Comparison of ENCODE assay signal across 24 mouse cellular contexts in the genomic region with DNA sequence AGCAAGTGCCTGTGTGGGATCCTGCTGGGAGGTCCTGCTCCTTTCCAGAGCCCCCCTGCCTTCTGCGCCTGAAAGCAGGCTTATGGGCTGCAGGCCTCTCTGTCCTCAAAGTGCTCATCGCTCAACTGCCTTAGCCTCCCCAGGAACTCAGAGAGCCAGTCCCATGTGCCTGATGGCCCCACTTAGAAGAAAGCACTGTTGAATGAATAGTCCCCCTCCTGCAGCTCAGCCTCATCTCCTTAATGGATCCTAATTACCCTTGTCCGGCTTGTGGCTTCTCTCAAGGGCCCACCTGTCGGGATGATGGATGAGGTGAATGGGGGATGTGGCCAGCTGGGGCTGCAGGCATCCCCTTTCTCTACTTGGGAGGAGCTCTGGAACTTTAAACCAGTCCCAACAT.
DNase-seq lines count a peak whose midpoint lies in the region; ATAC-seq lines count a peak whose summit lies in the region.
"Had no signal": no experiment of that assay in that cellular context is flagged by ENCODE, and none has a peak within 500 bp of the region (broad histone marks: within the 10 kb centered on the region; RNA-seq: fewer than 3 reads in every experiment).

No protein-coding gene starts in this region.

- no peaks in the 10 kb centered on the region for H3K36me3 ChIP-seq in hindbrain, embryonic 10.5 days
- no peaks in the 10 kb centered on the region for H3K36me3 ChIP-seq in hindbrain, embryonic 16.5 days (ENCODE audit: control insufficient read depth, insufficient read depth, low read length)
- H3K36me3 ChIP-seq in embryonic facial prominence, embryonic 11.5 days (replicated peaks; ENCODE audit: control insufficient read depth, insufficient read depth, low read depth, low read length), result no peaks in the 10 kb centered on the region
- no peaks in the 10 kb centered on the region for H3K36me3 ChIP-seq in neural tube, embryonic 13.5 days
- H3K36me3 ChIP-seq: embryonic facial prominence, embryonic 15.5 days; forebrain, embryonic 10.5 days; heart, embryonic 10.5 days; kidney, embryonic 15.5 days; limb, embryonic 12.5 days had no signal

- H3K4me3 ChIP-seq in hindbrain, embryonic 10.5 days, result no peak overlapping the region
- H3K4me3 ChIP-seq in hindbrain, embryonic 16.5 days (ENCODE audit: low read length), result no peak overlapping the region
- no peak overlapping the region for H3K4me3 ChIP-seq in embryonic facial prominence, embryonic 11.5 days (ENCODE audit: low read depth, low read length)
- H3K4me3 ChIP-seq in neural tube, embryonic 13.5 days, result no peak overlapping the region
- H3K4me3 ChIP-seq: embryonic facial prominence, embryonic 15.5 days; forebrain, embryonic 10.5 days; heart, embryonic 10.5 days; kidney, embryonic 15.5 days; left cerebral cortex, adult 2 months; limb, embryonic 12.5 days; megakaryocyte, embryonic 14.5 days had no signal

- H3K4me2 ChIP-seq in hindbrain, embryonic 16.5 days (ENCODE audit: low read length), result no peak overlapping the region
- H3K4me2 ChIP-seq in embryonic facial prominence, embryonic 11.5 days (ENCODE audit: low read depth, low read length), result no peak overlapping the region
- H3K4me2 ChIP-seq in neural tube, embryonic 13.5 days, result no peak overlapping the region
- H3K4me2 ChIP-seq: embryonic facial prominence, embryonic 15.5 days; kidney, embryonic 15.5 days; limb, embryonic 12.5 days had no signal

- no peaks in the 10 kb centered on the region; the same call in 1 of the 2 replicates for H3K27me3 ChIP-seq in hindbrain, embryonic 10.5 days (ENCODE audit: insufficient read depth, poor library complexity, severe bottlenecking)
- no peaks in the 10 kb centered on the region for H3K27me3 ChIP-seq in hindbrain, embryonic 16.5 days (replicated peaks; ENCODE audit: control insufficient read depth, insufficient read depth, low read length)
- H3K27me3 ChIP-seq in embryonic facial prominence, embryonic 11.5 days (ENCODE audit: control insufficient read depth, insufficient read depth, low read length), result no peaks in the 10 kb centered on the region
- H3K27me3 ChIP-seq in neural tube, embryonic 13.5 days, result 0 out of 2 replicates have a peak, but pooled peaks cover 4% of the 10 kb centered on the region
- H3K27me3 ChIP-seq: embryonic facial prominence, embryonic 15.5 days; kidney, embryonic 15.5 days; limb, embryonic 12.5 days; megakaryocyte, embryonic 14.5 days had no signal

- peak overlapping the region; percentile 29; the same call in 1 of the 2 replicates for H3K27ac ChIP-seq in hindbrain, embryonic 10.5 days
- no peak overlapping the region for H3K27ac ChIP-seq in hindbrain, embryonic 16.5 days (ENCODE audit: low read depth, low read length)
- H3K27ac ChIP-seq in embryonic facial prominence, embryonic 11.5 days (replicated peaks; ENCODE audit: low read depth, low read length), result no peak overlapping the region
- H3K27ac ChIP-seq in neural tube, embryonic 13.5 days (replicated peaks), result peak overlapping the region; percentile 67; the same call in 1 of the 2 replicates
- H3K27ac ChIP-seq: embryonic facial prominence, embryonic 15.5 days; forebrain, embryonic 10.5 days; heart, embryonic 10.5 days; kidney, embryonic 15.5 days; left cerebral cortex, adult 2 months; limb, embryonic 12.5 days; liver, embryonic 14.5 days had no signal

- no peak overlapping the region for H3K9ac ChIP-seq in hindbrain, embryonic 16.5 days (ENCODE audit: low read depth, low read length)
- H3K9ac ChIP-seq in embryonic facial prominence, embryonic 11.5 days (replicated peaks; ENCODE audit: low read length), result no peak overlapping the region
- no peak overlapping the region for H3K9ac ChIP-seq in neural tube, embryonic 13.5 days
- H3K9ac ChIP-seq: embryonic facial prominence, embryonic 15.5 days; kidney, embryonic 15.5 days; limb, embryonic 12.5 days; liver, embryonic 14.5 days had no signal

- WGBS in hindbrain, embryonic 10.5 days, result 21% methylated on average over 4 of the region's 4 CpGs
- 14% methylated on average over 4 of the region's 4 CpGs for WGBS in hindbrain, embryonic 16.5 days
- WGBS in embryonic facial prominence, embryonic 11.5 days, result 5% methylated on average over 4 of the region's 4 CpGs
- 7% methylated on average over 4 of the region's 4 CpGs for WGBS in neural tube, embryonic 13.5 days

- H3K9me3 ChIP-seq in hindbrain, embryonic 10.5 days, result no peaks in the 10 kb centered on the region
- H3K9me3 ChIP-seq in hindbrain, embryonic 16.5 days (ENCODE audit: control insufficient read depth, low read length), result no peaks in the 10 kb centered on the region
- no peaks in the 10 kb centered on the region for H3K9me3 ChIP-seq in embryonic facial prominence, embryonic 11.5 days (replicated peaks; ENCODE audit: control insufficient read depth, low read length)
- no peaks in the 10 kb centered on the region for H3K9me3 ChIP-seq in neural tube, embryonic 13.5 days
- H3K9me3 ChIP-seq: embryonic facial prominence, embryonic 15.5 days; forebrain, embryonic 10.5 days; heart, embryonic 10.5 days; kidney, embryonic 15.5 days; limb, embryonic 12.5 days; megakaryocyte, embryonic 14.5 days had no signal

- DNase-seq in hindbrain, embryonic 10.5 days (ENCODE audit: low spot score), result peak; percentile 72
- DNase-seq in ZHBTc4 (ENCODE audit: low read depth, low spot score), result peak; percentile 34
- peak; percentile 1 for DNase-seq in embryonic facial prominence, embryonic 11.5 days (ENCODE audit: low spot score)
- DNase-seq in cerebellum, postnatal 10 days, result no peak
- no peak for DNase-seq in cerebellum, adult 11-12 months
- no peak for DNase-seq in adrenal gland, adult (ENCODE audit: inconsistent age in 2 of 2, low spot score in 1 of 2)
- DNase-seq: cerebellum, postnatal 25 days; gastrocnemius, postnatal 25 days; heart, postnatal 14 days; lung, postnatal 14 days; right cerebral cortex, postnatal 4 days; thymus, postnatal 25 days had no signal

- peaks cover 21% of the 10 kb centered on the region for H3K4me1 ChIP-seq in hindbrain, embryonic 10.5 days (replicated peaks)
- no peaks in the 10 kb centered on the region for H3K4me1 ChIP-seq in hindbrain, embryonic 16.5 days (ENCODE audit: control insufficient read depth, insufficient read depth, low read depth, low read length)
- H3K4me1 ChIP-seq in embryonic facial prominence, embryonic 11.5 days (ENCODE audit: control insufficient read depth, insufficient read depth, low read length), result no peaks in the 10 kb centered on the region
- H3K4me1 ChIP-seq in neural tube, embryonic 13.5 days (replicated peaks), result peaks cover 13% of the 10 kb centered on the region
- H3K4me1 ChIP-seq: embryonic facial prominence, embryonic 15.5 days; heart, embryonic 10.5 days; kidney, embryonic 15.5 days; limb, embryonic 12.5 days; megakaryocyte, embryonic 14.5 days had no signal

- ATAC-seq in hindbrain, embryonic 16.5 days, result no peak
- ATAC-seq in embryonic facial prominence, embryonic 11.5 days (replicated peaks; ENCODE audit: insufficient number of reproducible peaks, low FRiP score, low TSS enrichment, low read depth), result 0 out of 2 replicates have a peak, but pooled peaks have one; percentile 56
- ATAC-seq in neural tube, embryonic 13.5 days (ENCODE audit: low read depth), result peak; percentile 53; the same call in 1 of the 2 replicates
- ATAC-seq: activated CD4-positive, CD25-positive, alpha-beta regulatory T cell, adult 4 months; midbrain, embryonic 16.5 days had no signal

Comparison
In these comparisons a context has a peak if more than half of its experiments do, and no peak if none do; other contexts are left out.
1. H3K27ac ChIP-seq: peak in hindbrain, embryonic 10.5 days (single experiment) and neural tube, embryonic 13.5 days (single experiment); none in hindbrain, embryonic 16.5 days (single experiment) and embryonic facial prominence, embryonic 11.5 days (single experiment).
2. DNase-seq: peak in hindbrain, embryonic 10.5 days (single experiment), ZHBTc4 (single experiment) and embryonic facial prominence, embryonic 11.5 days (single experiment); none in cerebellum, postnatal 10 days (0 of 2), cerebellum, adult 11-12 months (single experiment) and adrenal gland, adult (0 of 2).